Mouse (Mus musculus): Measurements from ENCODE around the gene Dad1.
"Not testable (repeated sequence)": the region's sequence is repeated elsewhere in the genome, so short reads cannot be mapped to it uniquely, and the experiment has no call there.

Dad1 gene

DNA sequence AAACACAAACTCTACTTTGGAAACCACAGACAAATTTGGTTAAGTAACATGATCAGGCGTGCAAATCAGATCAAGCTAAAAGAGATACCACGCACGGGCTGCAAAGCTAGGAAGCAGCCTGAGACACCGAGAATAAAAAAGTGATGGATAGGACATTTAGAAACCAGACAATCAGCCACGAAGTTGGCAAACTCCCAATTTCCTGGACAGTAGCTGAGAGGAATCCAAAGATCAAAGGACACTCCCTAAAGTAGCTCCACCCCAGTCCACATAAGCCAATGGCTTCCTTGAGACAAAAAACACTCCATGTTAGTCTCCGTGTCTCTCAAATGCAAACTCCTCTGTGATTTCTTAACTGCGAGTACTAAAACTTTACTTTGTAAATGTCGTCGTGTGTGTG is 4.6 kb downstream of the Dad1 start:
- DNase-seq (ENCODE audit: low spot score in 2 of 2): no peak

DNA sequence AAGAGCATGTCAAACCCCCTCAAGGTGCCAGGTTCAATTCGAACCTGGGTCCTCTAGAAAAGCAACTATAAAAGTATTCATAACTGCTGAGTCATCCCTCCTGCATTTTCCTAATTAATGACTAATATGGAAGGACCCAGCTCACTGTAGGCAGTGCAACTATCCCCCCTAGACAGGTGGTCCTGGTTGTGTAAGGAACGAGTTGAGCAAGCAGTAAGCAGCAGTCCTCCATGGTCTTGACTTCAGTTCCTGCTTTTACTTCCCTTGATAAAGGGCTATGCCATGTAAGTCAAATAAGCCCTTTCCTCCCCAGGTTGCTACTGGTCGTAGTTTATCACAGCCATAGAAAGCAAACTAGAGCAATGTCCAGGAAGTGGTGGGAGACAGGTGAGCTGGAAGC is 7.7 kb downstream of the Dad1 start:
- no peak for DNase-seq (ENCODE audit: low spot score in 2 of 2)

DNA sequence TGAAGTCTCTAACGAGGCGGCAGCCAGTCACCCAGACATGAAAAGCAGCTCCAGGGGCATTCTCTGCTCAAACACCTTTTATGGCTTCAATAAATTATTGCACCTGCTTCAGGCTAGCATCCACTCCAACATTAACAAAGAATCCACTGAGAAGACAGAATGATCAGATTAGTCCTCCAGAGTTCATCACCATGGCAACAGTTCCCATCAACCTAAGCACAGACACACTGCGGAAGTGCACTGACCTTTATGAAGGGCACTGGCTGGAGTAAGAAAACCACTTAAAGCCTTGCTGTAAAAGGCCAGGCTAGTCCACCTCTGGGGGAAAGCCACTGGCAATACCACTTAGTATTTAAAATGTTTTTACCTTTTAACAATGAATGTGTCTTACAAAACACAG is 9.7 kb downstream of the Dad1 start:
- no peak for DNase-seq (ENCODE audit: low spot score in 2 of 2)

DNA sequence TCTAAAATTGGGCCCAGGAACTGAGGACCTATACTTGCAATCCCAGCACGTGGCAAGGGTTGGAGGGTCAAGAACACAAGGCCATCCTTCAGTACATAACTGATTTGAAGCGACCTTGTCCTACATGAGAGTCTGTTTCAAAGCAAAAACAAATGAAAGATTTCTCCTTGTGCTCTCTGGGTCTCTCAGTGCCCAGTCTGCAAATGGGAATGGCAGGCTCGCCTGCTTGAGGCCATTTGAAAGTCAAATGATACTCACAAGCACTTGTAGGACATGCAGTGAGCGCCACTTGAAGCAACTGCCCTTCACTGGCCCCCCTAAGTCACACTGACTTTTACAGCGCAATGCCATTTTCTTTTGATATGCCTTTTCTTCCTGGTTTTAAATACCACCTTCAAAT is 13.4 kb downstream of the Dad1 start:
- no peak for DNase-seq (ENCODE audit: low spot score in 2 of 2)

DNA sequence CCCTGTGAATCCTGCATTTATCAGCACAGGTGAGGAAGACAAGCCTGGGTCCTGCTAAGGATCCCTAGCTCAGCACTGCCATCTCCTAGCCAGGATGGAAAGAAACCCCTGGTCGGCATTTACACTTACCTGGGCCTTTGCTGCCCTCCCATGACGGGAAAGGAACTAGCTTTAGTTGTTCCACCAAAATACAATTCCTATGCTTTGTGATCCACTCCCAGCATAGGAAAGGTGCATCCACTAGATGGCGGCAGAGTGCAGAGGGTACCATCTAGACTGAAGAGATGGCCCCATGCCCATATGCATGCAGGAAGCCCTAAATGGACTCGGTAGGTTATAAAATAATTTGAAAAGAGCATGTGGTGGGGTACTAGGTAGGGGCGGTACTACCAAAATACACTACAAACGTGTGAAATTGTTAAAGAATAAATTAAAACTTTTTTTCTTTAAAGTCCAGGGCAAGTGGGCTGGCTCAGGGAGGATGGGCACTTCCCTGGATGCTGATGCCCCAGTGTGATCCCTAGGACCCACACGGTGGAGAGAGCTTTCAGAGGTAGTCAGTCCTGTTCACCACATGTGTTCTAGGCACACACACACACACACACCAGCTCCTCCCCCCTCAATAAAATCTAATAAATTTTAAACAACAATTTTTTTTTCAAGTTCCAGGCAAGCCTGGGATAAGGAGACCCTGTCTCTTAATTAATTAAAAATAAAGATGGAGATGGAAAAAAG is 14.7 kb downstream of the Dad1 start:
- DNase-seq (ENCODE audit: low spot score in 2 of 2): peak; percentile 84 to 95

DNA sequence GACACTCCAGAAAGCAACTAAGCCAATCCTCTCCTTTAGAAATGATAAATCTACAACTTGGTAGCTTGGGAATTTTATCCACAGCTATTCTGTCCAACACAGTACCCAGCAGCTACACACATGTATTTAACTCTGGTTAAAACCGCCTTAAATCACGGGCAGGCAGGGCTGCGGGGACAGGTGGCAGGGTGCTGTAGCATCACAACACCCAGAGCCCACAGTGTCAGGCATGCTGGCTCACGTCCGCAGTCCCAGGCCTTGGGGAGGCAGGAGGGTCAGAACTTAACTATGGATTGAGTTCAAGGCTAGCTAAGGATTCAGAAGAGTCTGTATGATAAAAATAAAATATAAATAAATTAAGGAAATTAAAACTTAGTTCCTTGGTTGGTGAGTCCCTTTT is 17.0 kb downstream of the Dad1 start:
- no peak for DNase-seq (ENCODE audit: low spot score in 2 of 2)

DNA sequence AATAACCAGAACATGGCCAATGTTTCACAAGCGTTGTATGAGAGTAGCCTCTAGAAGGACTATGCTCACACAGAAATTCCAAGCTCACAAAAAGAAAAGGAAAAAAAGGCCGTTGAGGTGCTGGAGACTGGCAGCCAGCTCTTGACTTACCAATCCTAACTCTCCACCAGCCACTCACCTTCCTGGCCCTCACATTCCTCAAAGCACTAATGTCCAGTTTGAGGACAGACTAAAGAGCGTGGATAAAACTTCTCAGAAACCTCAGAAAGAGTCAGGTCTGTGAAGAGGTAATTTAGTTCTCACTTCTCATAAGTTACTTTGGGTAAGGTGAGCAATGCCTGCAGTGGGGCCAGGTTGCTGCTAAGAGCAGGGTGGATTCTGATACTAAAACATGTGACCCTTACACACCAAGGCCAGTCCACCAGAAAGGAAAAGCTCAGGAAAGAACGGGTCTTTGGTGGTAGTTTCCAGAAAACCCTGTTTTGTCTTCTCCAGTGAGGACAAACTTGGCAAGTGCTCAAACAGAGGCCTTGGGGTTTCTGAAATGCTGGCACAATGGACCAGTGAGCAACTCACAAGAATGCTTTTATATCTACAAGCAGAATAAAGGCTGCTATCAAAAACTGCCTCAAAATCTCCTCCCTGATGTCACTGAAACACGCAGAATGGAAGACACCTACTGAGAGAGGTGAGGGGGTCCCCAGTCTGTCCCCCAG is 17.9 kb downstream of the Dad1 start:
- DNase-seq (ENCODE audit: low spot score in 2 of 2): no peak

DNA sequence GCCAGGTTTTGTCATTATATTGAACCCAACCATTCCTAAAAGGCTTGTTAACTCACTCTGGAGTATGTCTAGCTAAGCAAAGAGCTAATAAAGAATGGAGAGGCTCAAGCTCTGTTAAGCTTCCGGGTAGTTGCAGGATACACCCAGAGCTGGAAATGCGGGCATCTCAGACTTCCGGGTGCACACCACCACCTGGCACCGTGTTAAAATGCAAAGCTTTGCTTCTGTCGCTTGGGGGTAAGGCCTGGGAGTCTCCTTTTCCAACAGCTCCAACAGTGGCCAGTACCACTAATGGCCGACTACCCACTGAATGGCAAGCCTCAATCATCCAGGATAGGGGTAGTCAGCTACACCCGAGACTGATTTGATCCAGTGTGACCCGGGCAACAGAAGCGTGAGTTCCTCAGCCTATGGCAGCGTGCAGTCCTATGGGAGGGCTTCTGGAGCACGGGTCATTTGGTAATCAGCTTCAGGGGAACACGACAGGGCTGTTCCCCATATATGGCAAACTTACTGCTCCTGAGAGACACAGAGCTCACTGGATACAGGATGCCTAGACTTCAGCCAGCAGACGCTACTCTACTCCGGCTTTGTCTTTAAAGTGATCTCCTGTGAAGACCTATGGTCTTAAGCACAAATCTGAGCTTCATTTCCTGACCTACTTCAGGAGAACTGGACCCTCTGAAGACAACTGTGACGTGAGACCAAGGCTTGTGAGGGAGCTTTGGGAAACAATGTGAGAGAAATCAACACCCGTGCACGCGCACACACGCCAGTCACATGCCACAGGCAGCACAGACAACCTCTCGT is 19.5 kb downstream of the Dad1 start:
- DNase-seq (ENCODE audit: low spot score in 2 of 2): no peak

DNA sequence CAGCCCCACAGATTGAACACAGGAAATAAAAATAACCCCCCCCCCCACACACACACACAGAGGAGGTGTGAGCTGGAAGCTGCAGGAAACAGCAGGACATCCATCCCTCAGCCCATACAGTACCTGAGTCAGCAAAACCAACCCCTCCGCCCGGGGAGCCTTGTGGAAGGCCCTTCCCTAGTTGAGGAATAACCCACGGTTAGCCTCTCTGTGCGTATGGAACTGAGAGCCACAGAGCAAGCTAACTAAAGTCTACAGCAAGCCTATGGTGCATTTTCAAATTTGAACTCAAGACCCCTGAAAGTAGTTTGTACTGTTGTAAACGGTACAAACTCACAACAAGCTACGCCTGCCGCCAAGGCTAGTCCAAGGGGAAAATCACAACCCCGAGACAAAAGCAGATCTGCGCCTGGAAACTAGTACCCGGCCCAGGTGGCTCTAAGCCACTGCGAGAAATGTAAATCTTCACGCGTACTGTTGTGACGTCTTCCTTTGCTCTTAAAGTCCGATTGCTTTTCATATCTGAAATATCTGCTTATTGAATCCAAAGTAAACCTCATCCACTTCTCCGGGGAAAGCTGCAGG is 20.3 kb downstream of the Dad1 start:
- no peak for DNase-seq (ENCODE audit: low spot score in 2 of 2)

DNA sequence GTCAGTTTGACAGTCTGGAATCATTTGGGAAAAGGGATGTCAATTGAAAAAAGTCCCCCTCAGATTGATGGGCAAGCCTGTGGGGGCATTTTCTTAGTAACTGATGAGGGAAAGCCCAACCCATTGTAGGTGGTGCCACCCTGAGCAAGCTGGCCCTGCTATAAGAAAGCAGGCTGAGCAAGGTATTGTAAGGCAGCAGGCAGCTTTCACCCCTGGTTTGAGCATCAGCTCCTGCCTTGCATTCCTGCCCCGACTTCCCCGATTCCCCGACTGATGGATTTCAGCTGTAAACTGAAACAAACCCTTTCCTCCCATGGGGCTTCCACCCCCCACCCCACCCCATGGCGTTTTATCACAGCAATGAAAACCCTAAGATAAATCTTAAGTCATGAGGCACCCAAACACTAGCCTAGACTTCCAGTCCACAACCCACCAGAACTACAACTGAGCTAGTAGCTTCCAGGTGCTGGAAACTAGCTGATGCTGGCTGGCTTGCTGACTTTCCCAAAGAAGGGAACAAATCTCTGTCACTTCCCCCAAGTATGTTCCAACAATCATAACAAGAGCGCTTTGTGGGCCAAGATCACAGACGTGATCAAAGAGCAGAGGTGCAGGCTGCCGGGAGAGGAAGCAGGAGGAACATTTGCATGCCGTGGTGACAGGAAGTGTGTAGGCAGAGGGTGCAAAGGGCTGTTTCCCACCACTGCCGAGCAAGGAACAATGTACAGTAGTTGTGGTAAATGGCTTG is 20.9 kb downstream of the Dad1 start:
- DNase-seq (ENCODE audit: low spot score in 2 of 2): peak; percentile 62 to 77

DNA sequence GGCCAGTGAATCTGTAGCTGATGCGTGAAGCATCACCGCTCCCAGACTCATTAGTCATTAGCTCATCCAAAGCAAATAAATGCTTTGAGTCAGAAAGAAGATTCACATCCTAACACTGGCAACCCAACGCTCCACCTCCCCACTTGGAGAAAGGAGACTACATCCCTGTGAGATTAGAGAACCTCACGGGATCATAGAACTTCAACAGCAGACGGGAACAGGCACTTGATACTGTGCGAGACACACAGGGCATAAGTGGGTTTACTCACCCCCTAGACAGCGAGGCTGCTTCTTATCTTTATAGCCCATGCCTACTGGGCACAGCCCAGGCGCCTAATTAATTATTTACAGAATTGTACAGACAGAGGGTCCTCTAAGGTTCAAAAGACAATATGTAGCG is 21.8 kb downstream of the Dad1 start:
- no peak for DNase-seq (ENCODE audit: low spot score in 2 of 2)

DNA sequence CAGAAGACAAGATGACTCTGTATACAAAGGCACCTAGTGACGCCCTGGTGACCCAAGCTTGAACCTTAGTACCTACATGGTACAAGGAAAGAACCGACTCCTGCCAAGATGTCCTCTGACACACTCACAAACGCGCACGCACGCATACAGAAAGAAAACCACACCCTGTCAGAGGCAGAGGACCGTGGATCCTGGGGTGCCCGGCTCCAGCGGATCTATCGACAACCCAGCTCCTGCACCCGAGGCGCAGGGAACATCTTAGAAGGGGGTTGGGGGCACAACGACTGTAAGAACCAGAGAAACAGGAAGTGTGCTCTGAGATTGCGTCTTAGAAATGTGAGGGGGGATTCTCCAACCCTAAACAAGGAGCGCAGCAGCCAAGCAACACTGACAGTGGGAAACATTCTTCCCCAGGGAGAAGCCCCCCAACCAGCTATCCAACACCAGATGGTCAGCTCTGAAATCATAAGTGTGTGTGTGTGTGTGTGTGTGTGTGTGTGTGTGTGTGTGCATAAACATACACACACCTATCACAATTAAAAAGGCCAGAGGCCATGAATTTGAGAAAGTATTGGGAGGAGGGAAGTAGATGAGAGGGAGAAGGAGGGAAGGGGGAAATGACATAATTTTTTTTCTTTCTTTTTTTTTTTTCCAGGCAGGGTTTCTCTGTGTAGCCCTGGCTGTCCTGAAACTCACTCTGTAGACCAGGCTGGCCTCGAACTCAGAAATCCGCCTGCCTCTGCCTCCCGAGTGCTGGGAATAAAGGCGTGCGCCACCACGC is 22.5 kb downstream of the Dad1 start:
- peak; percentile 32 to 70 for DNase-seq (ENCODE audit: low spot score in 2 of 2)

DNA sequence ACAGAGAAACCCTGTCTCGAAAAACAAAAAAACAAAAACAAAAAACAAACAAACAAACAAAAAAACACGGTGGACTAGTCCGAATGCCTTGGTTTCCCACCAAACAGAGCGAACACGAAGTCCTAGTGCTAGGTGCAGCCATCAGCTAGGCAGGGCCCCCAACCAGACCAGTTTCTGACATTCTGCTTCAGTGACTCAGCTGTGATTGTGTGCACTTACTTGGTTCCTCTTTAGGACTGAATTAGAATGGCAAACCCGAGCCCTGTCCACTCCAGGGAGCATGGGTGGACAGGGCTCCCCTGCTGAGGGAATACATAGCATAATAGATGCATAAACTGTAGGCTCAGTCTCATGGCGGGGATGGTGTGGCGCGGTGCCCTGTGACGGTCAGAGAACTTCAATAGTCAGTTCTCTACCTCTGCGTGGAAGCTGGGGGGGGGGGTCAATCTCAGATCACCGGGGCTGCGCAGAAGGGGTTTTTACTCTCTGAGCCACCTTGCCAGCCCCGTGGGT is 23.2 kb downstream of the Dad1 start:
- peak in 1 of 2 experiments; percentile 25 for DNase-seq (ENCODE audit: low spot score in 2 of 2)

DNA sequence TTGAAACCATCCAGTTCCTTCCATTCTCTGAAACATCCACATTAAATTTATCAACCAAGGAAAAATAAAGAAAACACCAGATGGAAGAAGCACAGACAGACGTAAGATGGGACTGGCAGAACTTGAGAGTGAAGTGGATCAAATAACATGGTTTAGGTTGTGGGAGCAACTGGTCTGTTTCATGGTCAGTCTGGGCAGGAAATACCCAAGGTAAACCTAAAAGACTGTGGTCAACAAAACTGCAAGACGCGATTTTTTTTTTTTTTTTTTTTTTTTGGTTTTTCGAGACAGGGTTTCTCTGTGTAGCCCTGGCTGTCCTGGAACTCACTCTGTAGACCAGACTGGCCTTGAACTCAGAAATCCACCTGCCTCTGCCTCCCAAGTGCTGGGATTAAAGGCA is 24.1 kb downstream of the Dad1 start:
- not testable (repeated sequence) for DNase-seq (ENCODE audit: low spot score in 2 of 2)

DNA sequence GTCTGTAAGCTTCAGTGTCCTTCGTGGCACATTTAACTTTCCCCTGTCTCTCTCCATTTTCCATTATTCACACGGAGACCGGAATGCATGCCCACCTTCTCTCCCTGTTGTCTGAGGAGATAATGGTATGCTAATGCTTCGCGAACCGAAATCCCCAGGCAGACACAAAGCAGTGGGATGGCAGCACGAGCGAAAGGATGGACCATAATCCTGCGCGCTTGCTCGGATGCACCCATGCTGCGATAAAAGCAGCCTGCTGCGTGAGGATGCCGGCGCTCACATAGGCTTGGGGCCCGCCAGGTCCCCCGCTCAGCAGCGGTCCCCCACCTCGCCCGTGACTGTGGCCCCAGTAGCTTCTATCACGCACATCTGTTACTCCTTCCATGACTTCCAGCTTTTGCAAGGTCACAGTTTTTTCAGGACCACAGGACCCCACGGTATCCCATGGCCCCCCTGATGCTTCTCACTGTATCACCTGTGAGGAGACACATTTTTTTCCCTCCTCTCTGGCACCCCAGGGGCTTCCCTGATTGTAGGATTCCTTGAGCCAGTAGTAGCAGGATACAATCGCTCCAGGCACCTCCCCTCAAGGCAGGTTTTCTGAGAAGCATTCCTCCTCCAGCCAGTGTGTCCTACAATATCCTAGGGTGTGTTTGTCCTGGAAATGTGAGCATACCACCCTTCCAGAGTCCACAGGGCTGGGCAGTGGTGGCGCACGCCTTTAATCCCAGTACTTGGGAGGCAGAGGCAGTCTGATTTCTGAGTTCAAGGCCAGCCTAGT is 24.8 kb downstream of the Dad1 start:
- no peak for DNase-seq (ENCODE audit: low spot score in 2 of 2)

DNA sequence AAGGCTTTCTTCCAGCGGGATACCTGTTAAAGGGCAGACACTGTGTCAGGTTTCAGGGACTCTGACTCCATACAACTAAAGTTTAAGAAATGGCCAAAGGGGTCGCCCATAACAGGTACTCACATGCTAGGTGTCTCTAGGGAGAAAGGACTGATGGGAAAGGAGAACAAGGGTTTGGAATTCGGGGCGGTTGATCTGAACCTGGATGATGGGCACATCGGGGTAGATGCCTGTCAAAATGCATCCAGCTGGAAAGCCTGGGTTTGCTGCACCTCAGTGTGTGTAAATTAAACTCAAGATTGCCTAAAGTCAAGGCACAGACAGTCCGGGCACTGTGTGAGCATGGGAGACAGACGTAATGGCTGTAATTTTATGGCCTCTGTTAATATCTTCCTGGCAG is 25.4 kb downstream of the Dad1 start:
- no peak for DNase-seq (ENCODE audit: low spot score in 2 of 2)

DNA sequence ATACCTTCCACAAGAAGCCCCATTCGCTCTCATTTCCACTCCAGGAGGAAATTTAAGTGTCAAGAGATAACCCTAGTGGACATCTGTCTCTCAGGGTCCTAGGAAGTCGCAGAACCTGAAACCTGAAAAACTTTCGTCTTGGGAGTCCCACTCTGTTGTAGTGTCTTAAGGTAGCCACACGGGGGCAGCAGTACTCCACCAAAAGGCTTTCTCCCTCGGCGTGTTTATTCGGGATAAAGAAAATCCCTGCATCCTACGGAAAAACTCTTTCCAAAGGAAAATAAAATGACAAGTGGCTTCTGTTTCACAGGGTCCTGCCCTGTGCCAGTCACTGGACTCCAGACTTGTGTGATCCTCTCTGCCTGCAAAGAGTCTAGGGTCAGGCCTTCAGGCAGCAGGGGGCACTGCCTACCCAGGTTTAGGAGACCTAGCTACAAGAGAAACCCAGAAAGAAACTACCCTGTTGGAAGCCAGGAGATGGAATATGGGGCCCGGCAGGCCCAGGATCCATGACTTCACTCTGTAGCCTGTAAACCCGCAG is 25.9 kb downstream of the Dad1 start:
- peak; percentile 71 to 90 for DNase-seq (ENCODE audit: low spot score in 2 of 2)

DNA sequence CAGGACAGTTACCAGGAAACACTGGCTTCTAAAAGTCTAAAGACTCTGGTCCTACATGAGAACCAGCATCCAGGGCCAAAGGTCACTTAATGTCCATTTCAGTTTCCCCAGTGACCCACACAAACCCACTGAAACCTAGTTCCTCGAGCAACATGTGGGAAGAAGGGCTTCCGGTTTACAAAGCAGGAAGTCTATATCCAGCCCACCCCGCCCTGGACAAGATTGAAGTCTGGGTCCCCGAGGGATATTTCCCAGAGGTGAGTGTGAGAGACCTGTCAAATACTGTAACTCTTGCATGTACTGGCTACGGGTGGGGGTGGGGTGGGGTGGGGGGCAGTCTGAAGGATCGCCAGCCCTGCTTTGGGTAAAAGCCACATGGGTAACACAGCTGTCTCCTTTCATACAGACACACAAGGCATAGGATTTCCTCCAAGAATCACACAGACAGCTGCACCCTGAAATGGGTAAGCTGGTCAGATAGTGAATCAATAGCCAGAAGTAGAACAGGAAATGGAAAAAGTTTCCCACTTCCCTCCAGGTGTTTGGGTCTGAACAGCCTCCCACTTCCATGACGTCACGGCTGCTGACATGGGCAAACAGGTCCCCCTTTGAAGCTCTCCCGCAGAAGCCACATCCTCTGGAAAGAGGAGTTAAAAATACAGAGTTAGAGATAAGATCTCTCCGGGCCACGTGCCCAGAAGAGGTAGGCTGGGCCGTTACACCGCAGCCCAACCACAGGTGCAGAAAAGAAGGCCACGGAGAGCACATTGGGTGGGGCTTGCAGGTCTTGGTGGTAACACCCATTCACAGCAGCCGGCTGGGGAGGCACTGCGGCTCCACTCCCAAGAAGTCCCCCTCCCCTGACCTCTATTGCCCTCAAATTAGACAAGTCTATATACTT is 26.7 kb downstream of the Dad1 start:
- peak; percentile 72 to 81 for DNase-seq (ENCODE audit: low spot score in 2 of 2)
